Mouse (Mus musculus): ENCODE measurements around the gene F2rl1.

DNA sequence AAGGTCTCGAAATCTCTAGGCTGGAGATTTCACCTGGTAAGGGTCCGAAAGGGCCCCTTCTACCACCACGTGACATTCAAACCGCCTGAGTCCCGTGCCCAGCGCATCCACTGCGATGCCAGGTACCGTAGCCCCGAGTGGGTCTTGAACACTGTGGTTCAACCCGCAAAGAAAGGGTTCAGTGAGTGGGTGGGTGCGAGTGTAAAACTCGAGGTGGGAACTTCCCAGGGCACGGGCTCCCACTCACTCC lies 678 bp downstream of the F2rl1 start:
- TF ChIP-seq CTCF (IDR thresholded peaks at IDR 0.05; ENCODE audit: control insufficient read depth, insufficient read depth, insufficient read length) (no peak), CEBPB (IDR thresholded peaks at IDR 0.05; ENCODE audit: low read depth) (no peak)
